Mouse (Mus musculus): Measurements from ENCODE around the gene AL731706.2. TPM values are rescaled to one million over a fixed set of nuclear protein-coding genes. Genes with fewer than 3 reads are reported as not detected.
A peak's percentile ranks its signal among the peaks of the same experiment; 100 is the strongest.

The AL731706.2 gene
- polyA plus RNA-seq, 1 experiment: not detected

DNA sequence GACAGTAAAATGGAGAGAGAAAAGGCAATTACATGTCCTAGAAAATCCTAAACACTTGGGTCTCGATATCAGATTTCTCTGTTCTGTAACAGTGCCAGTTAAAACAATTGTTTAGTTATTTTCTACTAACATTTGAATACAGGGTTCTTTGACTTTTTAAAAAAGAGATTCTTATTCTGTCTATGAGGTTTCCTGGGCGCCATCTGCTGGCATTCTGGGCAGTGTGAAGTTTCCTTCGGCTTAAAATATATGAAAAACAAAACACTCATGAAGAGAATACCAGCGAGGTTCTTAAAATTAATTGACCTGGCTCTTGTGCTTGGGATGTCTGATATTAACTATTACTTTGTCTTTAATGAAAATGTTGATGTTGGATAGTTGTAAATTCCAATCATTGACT is 1.4 kb upstream of the AL731706.2 start:
- H3K27me3 ChIP-seq (ENCODE audit: control insufficient read depth, insufficient read depth, low read length): no peaks in the 10 kb centered on the region

DNA sequence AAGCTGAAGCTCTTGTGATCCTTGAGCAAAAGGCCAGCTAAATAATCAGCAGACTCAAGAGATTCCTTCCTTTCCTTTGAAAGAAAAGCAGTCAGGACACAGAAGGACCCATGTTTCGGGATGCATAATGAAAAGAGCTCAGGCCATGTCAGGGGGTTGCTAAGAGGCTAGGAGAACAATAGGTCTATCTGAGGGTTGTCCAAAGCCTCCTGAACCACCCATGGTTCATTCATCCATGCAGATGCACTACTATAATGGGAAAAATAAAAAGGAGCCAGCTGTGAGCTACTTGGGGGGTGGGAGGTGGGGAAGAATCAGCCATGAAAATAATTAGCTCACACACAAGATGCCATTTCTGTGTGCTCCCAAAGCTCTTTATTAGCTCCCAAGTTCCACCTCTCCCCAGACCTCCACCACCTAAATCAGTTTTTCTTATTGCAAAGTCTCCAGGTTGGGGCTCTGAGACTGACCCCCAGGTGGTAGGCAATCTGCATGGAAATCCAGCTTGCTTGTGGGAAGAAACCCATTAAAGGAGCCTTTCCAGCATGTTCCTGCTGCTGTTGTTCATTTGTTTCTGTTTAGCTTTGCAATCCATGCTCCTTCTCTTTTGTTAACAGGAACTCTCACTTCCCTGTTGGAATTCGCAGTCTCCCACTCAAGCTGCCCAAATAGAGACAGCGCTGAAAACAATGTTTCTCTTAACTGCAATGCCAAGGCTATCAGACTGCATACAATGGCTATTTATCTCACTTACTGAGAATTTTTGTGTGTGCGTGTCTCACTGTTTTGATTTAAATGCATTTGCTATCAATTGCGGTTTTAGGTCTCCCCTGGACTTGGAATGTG is 30.7 kb downstream of the AL731706.2 start:
- H3K4me3 ChIP-seq (ENCODE audit: control insufficient read depth, low read depth, low read length): no peak overlapping the region
- TF ChIP-seq CTCF (IDR thresholded peaks at IDR 0.05; ENCODE audit: control insufficient read depth, insufficient read depth, insufficient replicate concordance, low read depth, low read length) (no peak), POLR2A (IDR thresholded peaks at IDR 0.05; ENCODE audit: control insufficient read depth, low read depth, low read length) (no peak)
- H3K27ac ChIP-seq (ENCODE audit: control insufficient read depth, insufficient read depth, low read depth, low read length): peak overlapping the region; percentile 13; the same call in 1 of the 2 replicates

More for the DNA sequence above, 1.4 kb upstream of the AL731706.2 start:
- H3K4me3 ChIP-seq (ENCODE audit: control insufficient read depth, low read depth, low read length): no peak overlapping the region
- H3K27ac ChIP-seq (ENCODE audit: control insufficient read depth, insufficient read depth, low read depth, low read length): no peak overlapping the region
- TF ChIP-seq POLR2A (IDR thresholded peaks at IDR 0.05; ENCODE audit: control insufficient read depth, low read depth, low read length) (no peak), CTCF (IDR thresholded peaks at IDR 0.05; ENCODE audit: control insufficient read depth, insufficient read depth, insufficient replicate concordance, low read depth, low read length) (no peak)
- peaks cover 4% of the 10 kb centered on the region; the same call in 1 of the 2 replicates for H3K36me3 ChIP-seq (ENCODE audit: control insufficient read depth, insufficient read depth, low read length)
- H3K4me1 ChIP-seq (ENCODE audit: control insufficient read depth, insufficient read depth, low read length): no peaks in the 10 kb centered on the region; the same call in 1 of the 2 replicates

DNA sequence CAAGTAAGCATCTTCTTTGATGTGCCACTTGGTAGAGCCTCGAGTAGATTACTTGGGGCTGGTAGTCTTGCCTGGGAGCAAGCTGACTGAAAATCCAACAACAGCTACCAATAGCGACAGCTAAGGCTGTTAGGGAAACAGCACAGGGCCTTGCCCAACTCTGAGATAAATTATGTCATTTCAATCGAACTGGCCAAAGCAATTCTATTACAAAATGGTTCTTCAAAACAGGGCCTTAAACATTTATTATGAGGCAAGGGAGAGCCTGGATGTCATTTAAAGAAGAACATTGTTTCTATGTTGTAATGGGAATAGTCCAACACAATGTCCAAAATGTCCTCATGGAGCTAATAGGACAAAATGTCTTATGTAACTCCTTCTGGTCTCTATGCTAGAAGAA is 35.1 kb downstream of the AL731706.2 start:
- Histone ChIP-seq H3K27me3 (ENCODE audit: control insufficient read depth, insufficient read depth, low read length) (no peaks in the 10 kb centered on the region), H3K27ac (ENCODE audit: control insufficient read depth, insufficient read depth, low read depth, low read length) (no peak overlapping the region), H3K4me3 (ENCODE audit: control insufficient read depth, low read depth, low read length) (no peak overlapping the region), H3K36me3 (ENCODE audit: control insufficient read depth, insufficient read depth, low read length) (no peaks in the 10 kb centered on the region), H3K4me1 (ENCODE audit: control insufficient read depth, insufficient read depth, low read length) (no peaks in the 10 kb centered on the region; the same call in 1 of the 2 replicates)
- TF ChIP-seq CTCF (IDR thresholded peaks at IDR 0.05; ENCODE audit: control insufficient read depth, insufficient read depth, insufficient replicate concordance, low read depth, low read length) (no peak), POLR2A (IDR thresholded peaks at IDR 0.05; ENCODE audit: control insufficient read depth, low read depth, low read length) (no peak)

More for the DNA sequence above, 30.7 kb downstream of the AL731706.2 start:
- H3K27me3 ChIP-seq (ENCODE audit: control insufficient read depth, insufficient read depth, low read length): no peaks in the 10 kb centered on the region
- H3K4me1 ChIP-seq (ENCODE audit: control insufficient read depth, insufficient read depth, low read length): no peaks in the 10 kb centered on the region; the same call in 1 of the 2 replicates
- H3K36me3 ChIP-seq (ENCODE audit: control insufficient read depth, insufficient read depth, low read length): no peaks in the 10 kb centered on the region

DNA sequence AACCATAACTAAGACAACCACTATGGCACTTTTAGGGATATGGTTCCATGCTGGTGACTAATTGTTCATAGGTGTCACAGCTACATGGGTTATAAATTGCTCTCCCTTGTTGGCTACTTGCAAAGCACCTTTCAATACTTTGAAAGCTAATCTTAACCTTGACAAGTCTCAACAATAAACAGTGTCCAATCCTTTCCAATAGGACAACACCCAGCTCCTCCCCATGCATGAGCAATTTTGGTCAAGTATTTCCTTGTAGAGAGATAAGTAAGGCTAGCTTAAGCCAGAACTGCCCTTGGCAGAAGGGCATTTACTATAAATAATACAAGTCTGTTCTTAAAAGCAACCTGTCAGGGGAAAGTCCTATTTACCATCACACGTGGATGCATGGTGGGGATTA is 47.5 kb downstream of the AL731706.2 start:
- TF ChIP-seq POLR2A (IDR thresholded peaks at IDR 0.05; ENCODE audit: control insufficient read depth, low read depth, low read length) (no peak), CTCF (IDR thresholded peaks at IDR 0.05; ENCODE audit: control insufficient read depth, insufficient read depth, insufficient replicate concordance, low read depth, low read length) (no peak)
- Histone ChIP-seq H3K4me1 (ENCODE audit: control insufficient read depth, insufficient read depth, low read length) (no peaks in the 10 kb centered on the region), H3K27me3 (ENCODE audit: control insufficient read depth, insufficient read depth, low read length) (no peaks in the 10 kb centered on the region), H3K36me3 (ENCODE audit: control insufficient read depth, insufficient read depth, low read length) (no peaks in the 10 kb centered on the region), H3K27ac (ENCODE audit: control insufficient read depth, insufficient read depth, low read depth, low read length) (no peak overlapping the region), H3K4me3 (ENCODE audit: control insufficient read depth, low read depth, low read length) (no peak overlapping the region)

DNA sequence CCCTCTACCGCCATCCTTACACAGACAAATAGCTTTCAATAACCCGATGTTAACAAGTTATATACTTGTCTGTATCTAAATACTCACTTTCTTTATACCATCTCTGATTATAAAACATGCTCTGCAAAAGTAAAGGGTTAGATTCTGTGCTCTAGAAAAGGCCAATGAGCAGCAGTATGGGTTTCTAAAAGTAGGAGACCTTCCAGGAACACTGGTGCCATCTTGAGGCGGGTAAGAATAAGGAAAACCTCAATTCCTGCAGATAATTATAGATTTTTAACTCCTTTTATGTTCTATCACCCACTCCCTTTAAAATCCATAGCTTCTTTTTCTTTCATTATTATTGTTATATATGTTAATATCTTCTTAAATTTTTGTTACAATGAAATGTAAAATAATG is 49.6 kb downstream of the AL731706.2 start:
- Histone ChIP-seq H3K27ac (ENCODE audit: control insufficient read depth, insufficient read depth, low read depth, low read length) (no peak overlapping the region), H3K36me3 (ENCODE audit: control insufficient read depth, insufficient read depth, low read length) (no peaks in the 10 kb centered on the region), H3K27me3 (ENCODE audit: control insufficient read depth, insufficient read depth, low read length) (no peaks in the 10 kb centered on the region), H3K4me1 (ENCODE audit: control insufficient read depth, insufficient read depth, low read length) (no peaks in the 10 kb centered on the region), H3K4me3 (ENCODE audit: control insufficient read depth, low read depth, low read length) (no peak overlapping the region)
- no peak for TF ChIP-seq POLR2A (IDR thresholded peaks at IDR 0.05; ENCODE audit: control insufficient read depth, low read depth, low read length)
- no peak for TF ChIP-seq CTCF (IDR thresholded peaks at IDR 0.05; ENCODE audit: control insufficient read depth, insufficient read depth, insufficient replicate concordance, low read depth, low read length)

Other genes starting within 250 kb of the AL731706.2 start
- gene Snap25, start 172.2 kb downstream of the AL731706.2 start, polyA plus RNA-seq (2012; rRNA removed): 0.06 TPM in 1 of 2 replicates, not detected in the other
- gene Slx4ip, start 5.5 kb upstream of the AL731706.2 start, polyA plus RNA-seq (2012; rRNA removed): 1.9 and 2.1 TPM in 2 replicates
- 3.1 and 4.7 TPM in 2 replicates for gene AL731706.1, start 5.7 kb upstream of the AL731706.2 start, polyA plus RNA-seq (2012; rRNA removed)
- 1.7 TPM in 2 replicates for gene Mkks, start 5.7 kb upstream of the AL731706.2 start, polyA plus RNA-seq (2012; rRNA removed)
- 7.0 and 7.1 TPM in 2 replicates for gene Jag1, start 231.0 kb upstream of the AL731706.2 start, polyA plus RNA-seq (2012; rRNA removed)